Mouse (Mus musculus) brown adipose tissue, adult 24 weeks (tissue): ENCODE measurements around the gene Thegl. TPM values are rescaled to one million over a fixed set of nuclear protein-coding genes. Genes with fewer than 3 reads are reported as not detected.
"Not testable (repeated sequence)": the region's sequence is repeated elsewhere in the genome, so short reads cannot be mapped to it uniquely, and the experiment has no call there.

ENCODE experiments used
- H3K27ac ChIP-seq: fragments of 200-500 bp; replicated peaks from 2 replicates; pipeline ENCODE4 v1.5.1; 2012; ENCODE audit warnings: low read depth, mild to moderate bottlenecking, low read length
- H3K4me1 ChIP-seq: fragments of 200-500 bp; 2 replicates; pipeline ENCODE4 v1.6.1; 2012; ENCODE audit warnings: low read length, mixed read lengths; ENCODE audit not compliant: control insufficient read depth, insufficient read depth, insufficient read length
- H3K4me3 ChIP-seq: fragments of 200-500 bp; 2 replicates; pipeline ENCODE4 v1.5.1; 2012; ENCODE audit warnings: low read depth, mild to moderate bottlenecking, low read length, moderate library complexity; ENCODE audit not compliant: insufficient read depth
- polyA plus RNA-seq: library from polyadenylated mRNA; stranded (reverse); fragments of >200 nt; gene quantifications from 2 replicates; pipeline ENCODE4 v1.2.4, GENCODE M21; 2012; ENCODE audit not compliant: missing spikeins, insufficient read depth, insufficient read length

Gene Thegl
- polyA plus RNA-seq, 1 experiment, result not detected

GRCm38 (mm10) chr5:77011082-77011481, 4.7 kb upstream of the Thegl start:
- Histone ChIP-seq H3K4me1 (no peaks in the 10 kb centered on the region), H3K4me3 (no peak overlapping the region), H3K27ac (no peak overlapping the region)

DNA sequence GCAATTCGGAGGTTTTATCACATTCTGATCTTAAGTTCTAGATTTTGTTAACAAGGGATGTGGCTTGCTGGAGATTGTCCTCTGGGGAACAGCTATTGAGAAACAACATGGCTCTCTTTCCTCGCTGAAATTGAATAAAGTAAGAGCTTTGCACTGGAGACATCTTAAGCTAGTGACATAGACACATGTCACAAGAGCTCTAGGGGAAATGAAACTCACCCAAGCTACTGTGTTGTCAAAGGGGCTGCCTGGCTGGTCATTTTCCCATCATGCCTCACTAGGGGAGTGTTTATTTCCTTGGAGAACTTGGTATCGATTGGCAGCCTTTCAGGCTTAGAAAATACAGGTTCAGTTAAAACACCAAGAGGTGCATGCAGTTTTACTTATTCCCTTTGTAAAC, 2.7 kb upstream of the Thegl start:
- H3K27ac ChIP-seq, result no peak overlapping the region
- H3K4me3 ChIP-seq, result no peak overlapping the region
- no peaks in the 10 kb centered on the region for H3K4me1 ChIP-seq

GRCm38 (mm10) chr5:77028034-77028433, 12.2 kb downstream of the Thegl start:
- Histone ChIP-seq H3K27ac (no peak overlapping the region), H3K4me3 (no peak overlapping the region), H3K4me1 (no peaks in the 10 kb centered on the region)

DNA sequence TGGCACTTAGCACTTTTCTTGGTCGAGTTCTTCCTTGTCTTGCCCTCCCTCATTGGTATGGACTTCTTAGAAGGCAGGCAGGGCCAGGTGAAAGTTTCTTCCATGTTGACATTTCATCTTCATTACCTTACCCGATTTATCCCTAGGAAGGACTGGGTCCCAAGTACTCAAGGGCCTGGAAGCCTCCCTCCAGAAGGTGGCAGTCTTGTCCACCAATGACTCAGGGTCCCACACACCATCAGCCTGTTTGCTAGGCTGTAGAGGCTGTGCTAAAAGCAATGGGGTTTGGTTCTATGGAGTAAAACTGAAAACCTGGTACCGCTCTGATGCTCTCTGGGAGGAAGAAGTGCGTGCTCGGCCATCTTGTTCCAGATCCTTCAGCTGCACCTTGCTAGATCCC, 13.9 kb downstream of the Thegl start:
- Histone ChIP-seq H3K4me1 (no peaks in the 10 kb centered on the region), H3K27ac (no peak overlapping the region), H3K4me3 (no peak overlapping the region)

GRCm38 (mm10) chr5:77035101-77035500, 19.3 kb downstream of the Thegl start:
- not testable (repeated sequence) for H3K4me1 ChIP-seq, H3K4me3 ChIP-seq, H3K27ac ChIP-seq

DNA sequence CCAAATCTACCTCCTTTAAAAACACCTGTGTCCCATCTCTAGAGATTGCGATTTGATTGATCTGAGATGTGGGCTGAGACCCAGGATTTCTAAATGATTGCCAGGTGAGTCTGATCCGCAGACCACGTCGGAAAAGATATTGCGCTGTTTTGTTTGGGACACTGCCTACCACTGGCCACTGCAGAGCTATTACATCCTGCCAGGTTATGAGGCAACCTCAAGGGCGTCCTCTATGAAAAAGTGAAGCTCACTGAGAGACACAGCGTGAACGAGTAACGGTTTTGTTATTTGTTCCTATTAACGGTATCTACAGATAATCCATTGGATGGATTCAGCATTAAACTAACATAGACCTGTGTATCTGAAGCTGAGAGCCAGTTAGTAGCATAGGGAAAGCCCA, 22.6 kb downstream of the Thegl start:
- Histone ChIP-seq H3K4me1 (no peaks in the 10 kb centered on the region), H3K4me3 (peak overlapping the region; percentile 17; the same call in 1 of the 2 replicates), H3K27ac (no peak overlapping the region)

GRCm38 (mm10) chr5:77039391-77039790, 23.6 kb downstream of the Thegl start:
- no peaks in the 10 kb centered on the region for H3K4me1 ChIP-seq
- H3K27ac ChIP-seq, result no peak overlapping the region
- no peak overlapping the region for H3K4me3 ChIP-seq

DNA sequence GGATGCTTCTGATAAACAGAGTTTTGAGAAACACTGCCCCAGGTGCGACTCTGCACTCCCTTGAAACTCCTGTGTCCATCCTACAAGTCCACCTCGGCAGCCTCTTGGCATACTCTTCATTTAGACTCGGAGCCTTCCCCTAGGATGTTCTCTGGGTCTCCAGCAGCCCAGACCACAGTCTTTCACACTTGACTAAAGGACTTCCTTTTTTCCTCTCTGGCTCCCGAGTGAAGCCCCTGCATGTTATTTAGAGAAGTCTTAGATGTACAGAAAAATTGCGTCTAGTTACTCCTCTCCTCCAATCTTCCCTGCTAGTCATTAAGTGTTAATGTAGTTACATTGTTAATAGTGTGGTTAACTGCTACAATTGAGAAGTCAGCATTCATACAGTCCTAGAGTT, 28.5 kb downstream of the Thegl start:
- Histone ChIP-seq H3K4me1 (no peaks in the 10 kb centered on the region), H3K4me3 (no peak overlapping the region), H3K27ac (no peak overlapping the region)

DNA sequence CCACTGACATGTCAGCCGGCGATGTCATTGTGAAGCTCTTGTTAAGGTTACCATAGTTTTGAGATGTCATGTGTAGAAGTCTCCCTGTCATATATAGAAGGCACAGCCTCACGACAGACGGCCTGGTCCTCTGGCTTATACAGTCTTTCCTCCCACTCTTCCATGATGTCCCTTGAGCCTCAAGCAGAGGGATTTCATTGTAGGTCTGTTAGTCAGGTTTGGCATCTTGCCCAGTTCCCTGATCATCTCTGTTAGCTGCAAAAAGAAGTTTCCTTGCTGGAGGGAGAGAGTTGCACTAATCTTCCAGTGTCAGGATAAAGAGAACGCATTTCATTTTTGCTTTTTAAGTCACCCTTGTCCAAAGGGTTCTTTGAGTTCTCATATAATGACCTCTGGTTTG, 36.8 kb downstream of the Thegl start:
- Histone ChIP-seq H3K27ac (no peak overlapping the region), H3K4me1 (no peaks in the 10 kb centered on the region), H3K4me3 (no peak overlapping the region)

DNA sequence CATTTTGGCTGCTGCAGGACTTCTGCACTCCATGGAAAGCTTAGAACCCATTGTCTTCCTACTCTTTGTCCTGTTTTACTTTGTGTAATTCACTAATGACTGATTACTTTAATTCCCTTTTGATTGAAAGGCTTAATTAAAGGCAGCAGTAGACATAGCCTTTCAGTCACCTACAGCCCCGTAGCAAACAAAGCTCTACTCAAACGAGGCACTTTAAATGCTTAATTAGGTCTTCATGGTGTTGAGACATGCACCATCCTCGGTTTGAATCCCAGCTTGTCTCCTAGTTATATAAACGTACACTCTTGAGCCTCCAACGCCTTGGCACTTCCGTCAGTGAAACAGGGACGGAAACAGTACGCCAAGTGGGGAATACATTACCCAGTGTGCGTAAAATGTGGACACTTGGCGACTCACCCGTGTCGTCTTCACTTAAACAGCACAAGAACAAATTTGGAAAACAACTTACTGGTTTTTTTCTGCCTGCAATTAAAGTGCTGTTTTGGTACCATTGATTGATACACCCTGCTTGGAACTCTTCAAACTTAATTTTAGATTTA, 41.1 kb downstream of the Thegl start:
- Histone ChIP-seq H3K27ac (no peak overlapping the region), H3K4me3 (no peak overlapping the region), H3K4me1 (no peaks in the 10 kb centered on the region)

- Histone ChIP-seq H3K4me1 (no peaks in the 10 kb centered on the region), H3K4me3 (no peak overlapping the region), H3K27ac (no peak overlapping the region)
Measured at GRCm38 (mm10) chr5:77060363-77060762, 44.5 kb downstream of the Thegl start.

- H3K4me3 ChIP-seq, result no peak overlapping the region
Measured at GRCm38 (mm10) chr5:77061372-77062038, 45.7 kb downstream of the Thegl start.

DNA sequence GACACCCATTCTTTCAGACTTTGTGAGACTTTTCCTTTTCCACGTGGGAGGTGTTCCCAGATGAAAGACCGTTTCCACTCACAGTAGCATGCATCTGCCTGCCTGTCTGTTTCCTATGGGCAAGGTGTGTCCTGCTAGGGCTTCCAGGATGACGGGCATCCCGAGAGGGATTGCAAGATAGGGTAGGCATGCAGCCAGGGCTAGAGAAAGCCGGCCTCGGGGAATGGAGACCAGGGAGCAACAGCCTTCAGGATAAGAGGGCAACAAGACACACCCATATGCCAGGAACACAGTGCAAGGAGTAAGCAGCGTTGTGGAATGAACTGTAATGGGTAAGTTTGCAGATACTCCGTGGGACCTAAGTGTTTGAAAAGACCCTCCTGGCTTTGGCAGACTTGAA, 51.5 kb downstream of the Thegl start:
- no peak overlapping the region for H3K4me3 ChIP-seq
- no peak overlapping the region for H3K27ac ChIP-seq
- H3K4me1 ChIP-seq, result no peaks in the 10 kb centered on the region

More at GRCm38 (mm10) chr5:77061372-77062038, 45.7 kb downstream of the Thegl start:
- H3K27ac ChIP-seq, result no peak overlapping the region
- H3K4me1 ChIP-seq, result no peaks in the 10 kb centered on the region

- no peaks in the 10 kb centered on the region for H3K4me1 ChIP-seq
- no peak overlapping the region for H3K27ac ChIP-seq
- no peak overlapping the region for H3K4me3 ChIP-seq
Measured at GRCm38 (mm10) chr5:77070987-77071386, 55.2 kb downstream of the Thegl start.

GRCm38 (mm10) chr5:77071626-77072025, 55.8 kb downstream of the Thegl start:
- Histone ChIP-seq H3K27ac (no peak overlapping the region), H3K4me3 (no peak overlapping the region), H3K4me1 (no peaks in the 10 kb centered on the region)

GRCm38 (mm10) chr5:77073794-77074193, 58.0 kb downstream of the Thegl start:
- Histone ChIP-seq H3K27ac (no peak overlapping the region), H3K4me3 (no peak overlapping the region), H3K4me1 (no peaks in the 10 kb centered on the region)
